Mouse (Mus musculus) embryo, embryonic 11.5 days (tissue): ENCODE results near the gene Dscaml1.
A peak's percentile ranks its signal among the peaks of the same experiment; 100 is the strongest.

ENCODE experiments used
- DNase-seq: peaks from one replicate; pipeline ENCODE4 v3.0.0-alpha.2; 2012; ENCODE audit warnings: low read depth, low spot score

The Dscaml1 gene

DNA sequence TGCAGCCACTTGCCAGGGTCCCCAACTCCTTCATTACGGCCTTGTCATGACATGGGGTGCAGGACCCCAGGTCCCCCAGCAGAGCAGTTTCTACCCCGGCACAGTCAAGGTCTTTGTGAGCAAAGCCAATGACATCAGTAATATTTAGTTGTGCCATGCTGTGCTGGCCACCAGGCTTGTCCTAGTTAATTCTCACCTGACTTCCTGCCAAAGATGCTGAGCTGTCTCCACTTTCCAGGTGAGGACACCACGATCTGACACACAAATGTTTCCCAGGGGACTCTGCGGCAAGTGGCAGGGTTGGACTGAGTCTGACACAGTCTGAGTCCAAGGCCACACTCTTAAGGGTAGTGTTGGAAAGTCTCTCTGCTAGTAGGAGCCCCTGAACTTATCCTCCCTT lies at the start of gene Dscaml1:
TSS of gene Dscaml1 (plus strand) at position 173 of the 400 bp plus-strand sequence.
- DNase-seq = no peak

DNA sequence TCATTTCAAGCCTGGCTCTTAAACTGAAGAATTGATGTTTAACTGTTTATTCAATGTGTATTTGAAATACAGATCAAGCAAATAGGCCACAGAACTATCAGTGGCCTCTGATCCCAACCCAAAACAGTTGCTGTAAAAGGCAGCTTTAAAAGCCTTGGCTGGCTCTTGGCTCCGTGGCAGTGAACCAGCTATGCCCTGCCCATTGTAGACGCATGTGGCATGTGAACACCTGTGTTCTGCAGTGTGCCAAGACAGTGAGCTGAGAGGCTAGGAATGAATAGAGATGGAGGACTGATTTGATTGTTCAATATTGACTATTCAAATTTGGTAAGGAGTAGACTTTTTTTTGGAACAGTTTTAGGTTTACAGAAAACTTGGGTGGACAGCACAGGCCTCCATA lies 49.5 kb upstream of the Dscaml1 start:
- DNase-seq = no peak

- DNase-seq = no peak
Measured at GRCm38 (mm10) chr9:45380411-45381251, 45.8 kb upstream of the Dscaml1 start.

DNA sequence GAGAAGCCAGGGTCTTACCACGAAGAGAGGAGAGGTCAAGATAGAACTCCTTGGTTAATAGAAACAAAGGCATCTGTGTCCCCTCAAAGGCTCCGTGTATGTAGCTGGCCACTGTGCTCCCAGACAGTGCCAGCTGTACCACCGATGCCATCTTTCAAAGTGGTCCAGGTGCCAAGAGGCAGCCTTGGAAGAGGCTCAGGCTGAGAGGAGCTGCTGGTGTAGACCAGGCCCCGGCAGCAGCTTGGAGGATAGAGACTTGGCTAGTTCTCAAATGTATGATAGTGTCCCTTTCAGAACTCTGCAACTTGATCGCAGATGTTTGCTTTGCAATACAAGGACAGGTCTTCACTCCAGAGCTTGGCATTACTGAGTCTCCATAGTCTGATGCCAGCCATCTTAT lies 44.1 kb upstream of the Dscaml1 start:
- DNase-seq = no peak

DNA sequence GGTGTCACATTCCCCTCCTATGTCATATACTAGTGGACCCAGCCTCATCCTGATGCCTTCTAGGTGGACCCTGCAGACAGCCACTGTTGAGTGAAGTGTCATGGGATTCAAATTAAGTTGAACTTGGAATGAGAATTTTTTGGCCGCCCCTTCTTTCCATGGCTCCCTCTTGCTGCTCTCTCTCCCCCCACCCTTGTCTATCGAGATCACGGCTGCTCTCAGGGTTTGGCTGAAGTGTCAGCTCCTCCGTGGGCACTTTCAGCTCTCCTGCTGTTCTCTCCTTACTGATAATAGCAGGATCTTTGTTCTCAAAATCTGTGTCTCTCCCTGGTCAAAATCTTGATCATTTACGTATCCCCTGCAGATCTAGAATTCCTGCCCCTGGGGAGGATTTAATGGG lies 43.6 kb upstream of the Dscaml1 start:
- DNase-seq = no peak

DNA sequence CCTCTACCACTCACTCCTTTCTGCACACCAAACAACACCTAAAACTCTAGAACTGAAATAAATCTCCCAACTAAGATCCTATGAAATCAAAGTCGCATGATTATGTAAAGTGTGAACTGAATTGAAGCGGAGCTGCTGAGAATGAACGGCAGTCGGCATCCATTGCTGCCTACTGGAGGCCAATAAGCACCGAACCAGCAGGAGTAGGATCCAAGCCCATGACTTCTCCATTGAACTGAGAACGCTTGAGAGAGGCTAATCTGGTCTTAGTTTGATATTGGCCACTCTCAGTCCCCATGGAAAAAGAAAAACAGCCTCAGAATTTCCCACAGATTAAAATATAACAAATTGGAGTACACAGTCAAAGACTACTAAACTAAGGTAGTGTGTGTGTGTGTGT lies 42.5 kb upstream of the Dscaml1 start:
- no peak for DNase-seq

GRCm38 (mm10) chr9:45386698-45387097 lies 39.7 kb upstream of the Dscaml1 start:
- DNase-seq = no peak

- DNase-seq = peak; percentile 61
Measured at GRCm38 (mm10) chr9:45388385-45388994, 37.9 kb upstream of the Dscaml1 start.

DNA sequence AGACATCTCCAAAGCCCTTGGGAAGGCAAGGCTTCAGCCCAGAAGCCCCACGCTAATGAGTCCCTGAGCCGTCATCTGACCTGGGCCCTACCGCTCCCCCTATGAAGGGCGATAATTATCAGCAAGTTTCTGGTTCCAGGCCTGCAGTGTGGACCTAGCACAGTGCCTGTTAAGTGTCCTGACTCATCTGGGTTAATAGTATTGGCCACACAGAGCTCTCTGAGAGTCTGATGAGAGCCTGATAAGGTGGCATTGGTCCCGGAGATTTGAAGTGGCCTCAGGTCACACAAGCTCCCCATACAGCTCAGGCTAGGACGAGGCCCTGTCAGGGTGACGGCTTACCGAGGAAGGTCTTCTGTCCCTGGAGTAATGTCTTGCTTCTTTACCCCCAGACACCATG lies 36.8 kb upstream of the Dscaml1 start:
- DNase-seq = no peak

DNA sequence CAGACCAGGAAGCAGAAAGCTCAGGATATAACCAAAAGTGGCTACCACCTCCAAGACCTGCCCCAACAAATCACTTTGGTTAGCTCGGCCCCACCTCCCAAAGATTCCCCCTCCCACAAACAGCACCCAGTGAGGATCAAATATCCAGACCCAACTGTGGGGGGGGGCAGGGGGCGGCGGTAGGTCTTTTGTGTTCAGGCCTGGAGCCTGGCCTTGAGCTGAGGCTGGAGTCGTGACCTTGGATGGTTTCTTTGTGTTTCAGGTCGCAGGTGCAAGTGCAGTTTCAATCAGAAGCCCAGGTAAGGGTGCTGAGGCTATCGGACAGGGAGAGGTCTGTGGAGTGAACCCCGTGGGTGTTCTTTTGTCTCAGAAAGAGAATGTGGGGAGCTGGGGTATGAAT lies 35.1 kb upstream of the Dscaml1 start:
- no peak for DNase-seq

GRCm38 (mm10) chr9:45395218-45395617 lies 31.2 kb upstream of the Dscaml1 start:
- no peak for DNase-seq

- DNase-seq = no peak
Measured at GRCm38 (mm10) chr9:45395796-45396195, 30.6 kb upstream of the Dscaml1 start.

GRCm38 (mm10) chr9:45398336-45398735 lies 28.1 kb upstream of the Dscaml1 start:
- no peak for DNase-seq

DNA sequence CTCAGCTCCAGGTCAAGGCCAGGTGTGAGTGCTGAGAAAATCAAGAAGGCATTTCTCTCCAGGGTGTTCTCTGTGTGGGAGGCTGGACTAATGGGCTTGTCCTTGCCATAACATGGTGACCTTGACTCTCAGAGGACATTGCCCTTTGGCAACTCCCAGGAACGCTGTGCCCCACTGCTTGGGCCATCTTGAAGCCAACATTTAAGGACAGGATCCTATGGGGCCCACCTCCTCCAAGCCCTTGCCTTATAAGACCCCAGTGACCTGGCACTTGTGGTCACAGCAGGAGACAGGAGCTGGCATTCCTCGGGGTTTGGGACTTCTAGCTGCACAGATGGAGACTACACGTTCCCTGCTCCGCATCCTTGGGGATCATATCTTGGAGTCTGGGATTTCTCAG lies 27.0 kb upstream of the Dscaml1 start, which contains the start of gene Fxyd2:
TSS of gene Fxyd2 (plus strand) at position 236 of the 400 bp plus-strand sequence.
- DNase-seq = no peak

DNA sequence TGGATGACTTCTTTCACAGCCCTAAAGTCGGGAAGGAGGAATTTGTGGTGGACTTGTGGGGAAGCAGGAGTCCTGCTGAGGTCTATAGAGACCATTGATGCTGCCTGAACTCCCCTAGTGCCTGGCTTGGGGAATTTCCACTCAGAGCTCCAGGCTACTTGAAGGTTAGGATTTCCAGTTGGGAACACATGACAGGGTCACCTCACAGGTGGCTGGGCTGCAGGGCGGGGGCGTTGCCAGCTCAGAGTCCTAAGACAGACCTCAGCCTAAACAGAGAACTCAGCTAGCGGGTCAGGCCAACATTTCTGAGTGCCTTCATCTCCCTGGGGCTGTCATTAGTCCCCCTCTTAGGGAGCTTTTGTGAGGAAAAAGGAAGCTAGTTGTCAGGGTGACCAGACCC lies 24.6 kb upstream of the Dscaml1 start:
- no peak for DNase-seq

DNA sequence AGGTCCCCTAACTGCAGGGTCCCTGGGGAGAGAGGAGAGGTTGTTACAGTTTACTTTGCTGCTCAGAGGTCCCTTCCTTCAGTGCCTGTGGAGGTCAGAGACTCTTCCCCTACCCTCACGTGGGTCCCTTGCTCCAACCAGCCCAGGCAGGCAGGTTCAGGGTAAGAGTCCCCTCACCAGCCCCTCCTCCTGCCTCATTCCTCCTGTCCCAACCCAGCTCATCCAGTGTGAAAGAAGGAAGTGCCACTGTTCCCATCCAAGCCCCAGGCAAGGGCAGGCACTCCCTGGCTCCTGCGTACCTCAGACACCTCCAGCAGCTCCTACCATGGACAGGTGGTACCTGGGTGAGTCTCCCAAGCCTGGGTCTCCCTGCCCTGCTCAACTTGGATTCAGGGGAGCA lies 23.5 kb upstream of the Dscaml1 start:
- DNase-seq = no peak

GRCm38 (mm10) chr9:45405694-45406093 lies 20.7 kb upstream of the Dscaml1 start:
- DNase-seq = no peak

DNA sequence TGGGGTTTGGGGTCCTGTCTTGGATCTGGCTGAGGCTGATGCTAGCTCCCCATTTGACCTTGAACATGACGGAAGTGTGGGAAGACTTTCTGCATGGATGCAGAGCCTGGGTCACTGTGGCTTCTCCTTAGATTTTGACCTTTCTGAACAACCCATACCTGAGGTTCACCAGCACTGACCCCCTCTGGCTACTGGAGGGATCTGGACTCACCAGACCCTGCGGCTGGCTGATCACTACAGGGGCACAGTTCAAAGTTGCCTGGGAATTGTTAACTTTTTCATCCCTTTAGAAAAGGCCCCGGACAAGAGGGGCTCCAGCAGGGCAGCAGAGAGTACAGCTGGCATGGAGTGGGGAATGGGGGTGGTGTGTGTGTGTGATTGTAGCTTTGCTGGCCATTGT lies 19.6 kb upstream of the Dscaml1 start:
- DNase-seq = no peak

- peak; percentile 67 for DNase-seq
Measured at GRCm38 (mm10) chr9:45407706-45408675, 18.4 kb upstream of the Dscaml1 start.

DNA sequence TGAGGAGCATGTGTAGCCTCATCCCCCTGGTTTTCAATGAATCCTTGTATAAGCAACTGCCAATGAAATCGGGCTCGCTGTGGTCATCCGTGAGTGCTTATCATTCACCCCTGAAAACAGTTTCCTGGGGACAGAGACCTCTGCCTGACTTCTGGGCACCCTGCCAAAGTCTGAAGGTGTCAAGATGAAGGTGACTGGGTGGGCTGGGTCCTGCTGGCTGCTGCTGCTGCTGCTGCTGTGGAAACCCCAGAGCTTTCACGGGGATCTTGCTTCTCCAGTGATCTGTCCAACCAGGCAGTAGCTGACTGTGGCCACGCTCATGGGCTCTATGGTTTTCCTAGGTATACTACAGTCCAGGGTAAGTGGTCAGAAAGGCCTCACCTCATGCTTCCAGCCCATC lies 16.2 kb upstream of the Dscaml1 start:
- DNase-seq = no peak

DNA sequence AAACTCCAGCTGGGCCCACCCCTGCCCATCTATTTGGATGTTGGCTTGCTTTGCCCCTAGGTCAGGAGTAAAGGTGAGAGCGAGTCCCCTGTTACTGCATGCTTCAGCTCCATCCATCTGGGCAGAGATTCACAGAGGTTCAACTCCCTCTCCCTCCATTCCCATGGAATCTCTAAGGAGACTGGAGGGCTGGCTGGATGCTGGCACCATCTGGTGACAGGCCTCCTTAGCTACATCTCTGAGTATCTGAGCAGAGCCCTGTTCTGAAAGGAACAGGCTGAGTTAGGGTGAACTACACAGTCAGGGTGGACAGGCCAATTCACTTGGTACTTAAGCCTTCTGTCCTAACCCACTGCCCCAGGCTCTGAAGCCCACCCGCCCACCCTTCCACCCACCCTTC lies 15.8 kb upstream of the Dscaml1 start:
- no peak for DNase-seq

- no peak for DNase-seq
Measured at GRCm38 (mm10) chr9:45411111-45411510, 15.3 kb upstream of the Dscaml1 start.
